Mouse (Mus musculus): ENCODE measurements around the gene Zmiz2. TPM values are rescaled to one million over a fixed set of nuclear protein-coding genes. Genes with fewer than 3 reads are reported as not detected.

Gene Zmiz2
- polyA plus RNA-seq (2012; fragmentation: generic; extraction: Trizol): 33.0 TPM
- long read RNA-seq, experiment 1, partial matches to known transcripts: 10 of 10 reads
- long read RNA-seq, experiment 1, other reads (novel, unspliced or antisense): 0 of 10 reads
- long read RNA-seq, experiment 2, partial matches to known transcripts: 17 of 20 reads
- long read RNA-seq, experiment 2, other reads (novel, unspliced or antisense): 3 of 20 reads

- Histone ChIP-seq H3ac (ENCODE audit: control insufficient read depth, insufficient read length, low read depth) (peak within 1 kb of the TSS; percentile 86), H3K79me2 (ENCODE audit: control insufficient read depth, insufficient read depth) (peaks cover 38% of the 10 kb centered on the region), H3K36me3 (ENCODE audit: control insufficient read depth, insufficient read depth) (peaks cover 4% of the 10 kb centered on the region), H3K27me3 (ENCODE audit: control insufficient read depth, insufficient read depth, insufficient read length) (no peaks in the 10 kb centered on the region), H3K4me3 (ENCODE audit: insufficient read depth, poor library complexity, severe bottlenecking) (peak within 1 kb of the TSS; percentile 93), H3K79me3 (ENCODE audit: low read depth) (peaks cover 13% of the 10 kb centered on the region)
- no peak for TF ChIP-seq MAX (IDR thresholded peaks at IDR 0.05)
- TF ChIP-seq CTCF (IDR thresholded peaks at IDR 0.05; ENCODE audit: control insufficient read depth, insufficient read depth, insufficient read length): no peak
- no peak for TF ChIP-seq MYOD1 (IDR thresholded peaks at IDR 0.05; ENCODE audit: control insufficient read depth, insufficient read length, low read depth)
- TF ChIP-seq CEBPB (IDR thresholded peaks at IDR 0.05; ENCODE audit: low read depth): no peak
Observed at GRCm38 (mm10) chr11:6388726-6389413, at the start of gene Zmiz2. Gene Zmiz2 (plus strand): TSS chr11:6389074.

GRCm38 (mm10) chr11:6345956-6346355 lies 42.9 kb upstream of the Zmiz2 start:
- Histone ChIP-seq H3K36me3 (ENCODE audit: control insufficient read depth, insufficient read depth) (peaks cover 96% of the 10 kb centered on the region), H3ac (ENCODE audit: control insufficient read depth, insufficient read length, low read depth) (no peak overlapping the region), H3K79me2 (ENCODE audit: control insufficient read depth, insufficient read depth) (no peaks in the 10 kb centered on the region), H3K79me3 (ENCODE audit: low read depth) (no peaks in the 10 kb centered on the region), H3K27me3 (ENCODE audit: control insufficient read depth, insufficient read depth, insufficient read length) (no peaks in the 10 kb centered on the region), H3K4me3 (ENCODE audit: insufficient read depth, poor library complexity, severe bottlenecking) (no peak overlapping the region)
- TF ChIP-seq MYOD1 (IDR thresholded peaks at IDR 0.05; ENCODE audit: control insufficient read depth, insufficient read length, low read depth) (no peak), MYOG (IDR thresholded peaks at IDR 0.05; ENCODE audit: control insufficient read depth, extremely low read depth, insufficient read length) (no peak), CEBPB (IDR thresholded peaks at IDR 0.05; ENCODE audit: low read depth) (no peak), FOSL1 (IDR thresholded peaks at IDR 0.05; ENCODE audit: insufficient read depth, low read length, poor library complexity, severe bottlenecking) (no peak), MAX (IDR thresholded peaks at IDR 0.05) (no peak), USF1 (IDR thresholded peaks at IDR 0.05; ENCODE audit: low read depth) (no peak), CTCF (IDR thresholded peaks at IDR 0.05; ENCODE audit: control insufficient read depth, insufficient read depth, insufficient read length) (no peak)

GRCm38 (mm10) chr11:6346966-6347365 lies 41.9 kb upstream of the Zmiz2 start:
- Histone ChIP-seq H3K27me3 (ENCODE audit: control insufficient read depth, insufficient read depth, insufficient read length) (no peaks in the 10 kb centered on the region), H3K79me2 (ENCODE audit: control insufficient read depth, insufficient read depth) (no peaks in the 10 kb centered on the region), H3K36me3 (ENCODE audit: control insufficient read depth, insufficient read depth) (peaks cover 92% of the 10 kb centered on the region), H3K79me3 (ENCODE audit: low read depth) (no peaks in the 10 kb centered on the region), H3K4me3 (ENCODE audit: insufficient read depth, poor library complexity, severe bottlenecking) (no peak overlapping the region), H3ac (ENCODE audit: control insufficient read depth, insufficient read length, low read depth) (no peak overlapping the region)
- TF ChIP-seq MYOG (IDR thresholded peaks at IDR 0.05; ENCODE audit: control insufficient read depth, extremely low read depth, insufficient read length) (no peak), CTCF (IDR thresholded peaks at IDR 0.05; ENCODE audit: control insufficient read depth, insufficient read depth, insufficient read length) (no peak), FOSL1 (IDR thresholded peaks at IDR 0.05; ENCODE audit: insufficient read depth, low read length, poor library complexity, severe bottlenecking) (no peak), MYOD1 (IDR thresholded peaks at IDR 0.05; ENCODE audit: control insufficient read depth, insufficient read length, low read depth) (no peak), CEBPB (IDR thresholded peaks at IDR 0.05; ENCODE audit: low read depth) (no peak)

- no peaks in the 10 kb centered on the region for H3K27me3 ChIP-seq (ENCODE audit: control insufficient read depth, insufficient read depth, insufficient read length)
- peaks cover 88% of the 10 kb centered on the region for H3K36me3 ChIP-seq (ENCODE audit: control insufficient read depth, insufficient read depth)
- no peaks in the 10 kb centered on the region for H3K79me2 ChIP-seq (ENCODE audit: control insufficient read depth, insufficient read depth)
- TF ChIP-seq CEBPB (IDR thresholded peaks at IDR 0.05; ENCODE audit: low read depth) (no peak), MYOD1 (IDR thresholded peaks at IDR 0.05; ENCODE audit: control insufficient read depth, insufficient read length, low read depth) (no peak), MYOG (IDR thresholded peaks at IDR 0.05; ENCODE audit: control insufficient read depth, extremely low read depth, insufficient read length) (no peak), CTCF (IDR thresholded peaks at IDR 0.05; ENCODE audit: control insufficient read depth, insufficient read depth, insufficient read length) (no peak), USF1 (IDR thresholded peaks at IDR 0.05; ENCODE audit: low read depth) (no peak), FOSL1 (IDR thresholded peaks at IDR 0.05; ENCODE audit: insufficient read depth, low read length, poor library complexity, severe bottlenecking) (no peak), MAX (IDR thresholded peaks at IDR 0.05) (no peak)
- H3K4me3 ChIP-seq (ENCODE audit: insufficient read depth, poor library complexity, severe bottlenecking): no peak overlapping the region
- H3ac ChIP-seq (ENCODE audit: control insufficient read depth, insufficient read length, low read depth): no peak overlapping the region
- no peaks in the 10 kb centered on the region for H3K79me3 ChIP-seq (ENCODE audit: low read depth)
Observed at GRCm38 (mm10) chr11:6348681-6349200, 40.1 kb upstream of the Zmiz2 start.

GRCm38 (mm10) chr11:6349586-6349985 lies 39.3 kb upstream of the Zmiz2 start:
- Histone ChIP-seq H3ac (ENCODE audit: control insufficient read depth, insufficient read length, low read depth) (no peak overlapping the region), H3K36me3 (ENCODE audit: control insufficient read depth, insufficient read depth) (peaks cover 85% of the 10 kb centered on the region), H3K4me3 (ENCODE audit: insufficient read depth, poor library complexity, severe bottlenecking) (no peak overlapping the region), H3K79me3 (ENCODE audit: low read depth) (no peaks in the 10 kb centered on the region), H3K79me2 (ENCODE audit: control insufficient read depth, insufficient read depth) (no peaks in the 10 kb centered on the region), H3K27me3 (ENCODE audit: control insufficient read depth, insufficient read depth, insufficient read length) (no peaks in the 10 kb centered on the region)
- TF ChIP-seq FOSL1 (IDR thresholded peaks at IDR 0.05; ENCODE audit: insufficient read depth, low read length, poor library complexity, severe bottlenecking) (no peak), CEBPB (IDR thresholded peaks at IDR 0.05; ENCODE audit: low read depth) (no peak)

GRCm38 (mm10) chr11:6355106-6355505 lies 33.8 kb upstream of the Zmiz2 start:
- Histone ChIP-seq H3K79me2 (ENCODE audit: control insufficient read depth, insufficient read depth) (no peaks in the 10 kb centered on the region), H3K36me3 (ENCODE audit: control insufficient read depth, insufficient read depth) (peaks cover 63% of the 10 kb centered on the region), H3ac (ENCODE audit: control insufficient read depth, insufficient read length, low read depth) (no peak overlapping the region), H3K79me3 (ENCODE audit: low read depth) (no peaks in the 10 kb centered on the region), H3K27me3 (ENCODE audit: control insufficient read depth, insufficient read depth, insufficient read length) (no peaks in the 10 kb centered on the region), H3K4me3 (ENCODE audit: insufficient read depth, poor library complexity, severe bottlenecking) (no peak overlapping the region)
- TF ChIP-seq MYOD1 (IDR thresholded peaks at IDR 0.05; ENCODE audit: control insufficient read depth, insufficient read length, low read depth) (no peak), FOSL1 (IDR thresholded peaks at IDR 0.05; ENCODE audit: insufficient read depth, low read length, poor library complexity, severe bottlenecking) (no peak), MAX (IDR thresholded peaks at IDR 0.05) (no peak), USF1 (IDR thresholded peaks at IDR 0.05; ENCODE audit: low read depth) (no peak), CTCF (IDR thresholded peaks at IDR 0.05; ENCODE audit: control insufficient read depth, insufficient read depth, insufficient read length) (no peak), CEBPB (IDR thresholded peaks at IDR 0.05; ENCODE audit: low read depth) (no peak), MYOG (IDR thresholded peaks at IDR 0.05; ENCODE audit: control insufficient read depth, extremely low read depth, insufficient read length) (no peak)

Data from C2C12 (cell line).